Mouse (Mus musculus) small intestine, adult 2 months (tissue): ENCODE measurements around the gene Slc17a9.

Experiments used
- CTCF ChIP-seq: fragments of 200-500 bp; IDR thresholded peaks from 2 replicates; pipeline ENCODE4 v1.5.1; 2012; ENCODE audit warnings: low read depth, mild to moderate bottlenecking, control low read depth, inconsistent platforms, low read length, moderate library complexity, mixed read lengths; ENCODE audit not compliant: insufficient replicate concordance, insufficient read length; ENCODE audit errors: extremely low read depth
- POLR2A ChIP-seq: fragments of 200-500 bp; IDR thresholded peaks from 2 replicates; pipeline ENCODE4 v1.6.1; 2012; ENCODE audit warnings: low read depth, mild to moderate bottlenecking, control low read depth, inconsistent platforms, low read length, moderate library complexity

DNA sequence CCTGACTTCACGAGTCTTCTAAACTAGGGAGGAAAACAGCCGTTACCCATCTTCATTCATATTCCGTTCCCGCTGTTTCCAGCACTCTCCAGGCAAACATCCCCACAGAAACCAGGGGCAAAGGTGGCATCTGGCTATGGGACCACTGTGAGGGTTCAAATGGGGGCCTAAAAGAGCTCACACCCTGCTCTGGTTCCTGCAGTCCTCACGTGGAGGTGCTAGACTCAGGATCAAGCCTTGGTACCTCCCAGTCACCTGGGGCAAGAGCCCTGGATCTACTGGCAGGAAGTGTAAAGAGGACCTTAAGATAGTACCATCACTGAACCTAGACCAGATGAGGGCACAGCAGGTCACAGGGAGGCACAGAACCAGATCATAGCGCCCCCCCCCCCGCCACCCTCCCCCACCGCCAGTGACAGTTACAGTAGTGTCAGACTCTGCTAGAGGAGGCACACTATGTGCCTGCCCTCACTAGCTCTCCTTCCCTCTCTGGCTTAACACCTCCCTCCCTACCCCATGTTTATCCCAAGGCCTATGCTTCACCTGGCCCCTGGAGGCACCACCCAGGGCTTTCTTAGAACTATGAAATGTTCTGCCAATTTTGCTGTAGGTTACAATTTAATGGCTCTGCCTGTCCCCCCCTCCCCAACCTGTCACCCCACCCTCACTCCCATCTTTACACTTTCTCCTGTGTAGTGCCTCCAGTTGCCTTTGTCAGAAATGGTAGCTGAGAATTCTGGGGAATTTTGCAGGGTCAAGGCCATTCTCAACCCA is 980 bp downstream of the Slc17a9 start:
- TF ChIP-seq POLR2A (no peak), CTCF (no peak)
